Mouse (Mus musculus): ENCODE results near the gene Rbm6. TPM values are rescaled to one million over a fixed set of nuclear protein-coding genes. Genes with fewer than 3 reads are reported as not detected.

Gene Rbm6
- 48.3 and 48.8 TPM in 2 replicates for polyA plus RNA-seq (2015; fragmentation: Nextera tagmentation; extraction: Ambion mirVana)

DNA sequence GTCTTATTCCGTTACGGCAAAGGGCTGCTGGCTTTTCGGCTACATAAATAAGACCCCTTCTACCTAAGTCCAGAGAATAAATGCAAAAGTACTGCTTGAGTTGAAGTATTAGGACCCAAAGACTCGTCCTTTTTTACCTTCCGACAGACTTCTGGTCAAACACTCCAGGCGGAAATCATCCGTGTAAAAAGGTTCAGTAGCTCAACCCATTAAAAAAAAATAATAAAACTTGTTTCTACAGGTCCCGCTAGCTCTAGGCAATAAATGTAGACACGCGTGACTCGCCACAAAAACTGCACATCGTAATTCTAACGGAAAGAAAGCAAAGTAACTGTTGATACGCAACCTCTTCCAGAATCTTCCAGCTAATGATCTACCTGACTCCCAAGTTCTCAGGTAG lies at the start of gene Rbm6:
TSS of gene Rbm6 (minus strand) at position 101 of the 400 bp plus-strand sequence.
- Histone ChIP-seq H3K4me1 (ENCODE audit: control insufficient read depth, insufficient read depth, low read length) (peaks cover 15% of the 10 kb centered on the region), H3K9ac (ENCODE audit: low read length) (peak within 1 kb of the TSS; percentile 98), H3K27ac (ENCODE audit: low read length) (peak within 1 kb of the TSS; percentile 96), H3K27me3 (ENCODE audit: control insufficient read depth, insufficient read depth, low read length) (no peaks in the 10 kb centered on the region), H3K36me3 (ENCODE audit: control insufficient read depth, insufficient read depth) (no peaks in the 10 kb centered on the region), H3K4me3 (ENCODE audit: low read length) (peak within 1 kb of the TSS; percentile 95), H3K9me3 (replicated peaks; ENCODE audit: control insufficient read depth, low read length) (no peaks in the 10 kb centered on the region), H3K4me2 (ENCODE audit: low read depth, low read length) (peak within 1 kb of the TSS; percentile 92)
- ATAC-seq (replicated peaks; ENCODE audit: extremely low read depth, insufficient read depth, low FRiP score) = no peak
- 7% methylated on average over 14 of the region's 14 CpGs for WGBS

DNA sequence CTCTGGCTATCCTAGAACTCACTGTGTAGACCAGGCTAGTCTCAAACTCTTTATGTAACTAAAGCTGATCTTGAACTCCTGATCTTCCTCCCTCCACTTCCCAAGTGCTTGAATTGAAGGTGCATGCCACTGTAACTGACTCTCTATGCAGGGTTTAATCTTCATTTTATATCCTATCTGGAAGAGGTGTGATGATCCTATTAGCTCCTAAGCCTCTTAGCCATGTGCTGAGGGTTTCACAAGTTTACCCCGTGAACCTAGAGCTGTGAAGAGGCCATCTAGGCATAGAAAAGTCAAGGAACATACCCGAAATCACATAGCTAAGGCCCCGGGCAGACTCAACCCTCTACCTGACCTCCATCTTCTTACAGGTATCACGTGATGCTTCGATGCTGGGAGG lies 46.4 kb upstream of the Rbm6 start:
- ATAC-seq (replicated peaks; ENCODE audit: extremely low read depth, insufficient read depth, low FRiP score) = no peak
- H3K9me3 ChIP-seq (replicated peaks; ENCODE audit: control insufficient read depth, low read length) = no peaks in the 10 kb centered on the region
- H3K27me3 ChIP-seq (ENCODE audit: control insufficient read depth, insufficient read depth, low read length) = 0 out of 2 replicates have a peak, but pooled peaks cover 4% of the 10 kb centered on the region
- no peaks in the 10 kb centered on the region for H3K36me3 ChIP-seq (ENCODE audit: control insufficient read depth, insufficient read depth)
- 75% methylated on average over 5 of the region's 5 CpGs for WGBS
- no peak overlapping the region for H3K4me2 ChIP-seq (ENCODE audit: low read depth, low read length)
- no peak overlapping the region for H3K9ac ChIP-seq (ENCODE audit: low read length)
- peaks cover 9% of the 10 kb centered on the region for H3K4me1 ChIP-seq (ENCODE audit: control insufficient read depth, insufficient read depth, low read length)
- H3K27ac ChIP-seq (ENCODE audit: low read length) = no peak overlapping the region
- H3K4me3 ChIP-seq (ENCODE audit: low read length) = no peak overlapping the region

DNA sequence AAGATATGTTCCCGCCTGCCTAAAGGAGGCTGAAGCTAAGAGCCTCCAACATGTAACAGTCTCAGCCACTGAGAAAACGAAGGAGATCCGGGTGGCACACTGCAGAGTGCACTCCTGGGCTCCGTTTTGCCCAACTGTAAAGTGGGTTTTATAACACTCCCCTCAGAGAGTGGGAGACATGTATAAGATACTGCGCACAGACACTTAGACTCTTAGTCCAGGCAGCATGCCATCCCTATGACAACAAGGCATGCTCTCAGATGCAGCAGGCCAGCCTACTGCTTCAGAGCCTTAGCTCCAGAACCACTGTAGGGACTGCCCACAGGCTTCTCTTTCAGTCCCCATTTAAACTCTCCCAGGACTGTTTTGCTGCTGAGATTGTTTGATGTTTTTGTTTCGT lies 45.8 kb upstream of the Rbm6 start:
- Histone ChIP-seq H3K27me3 (ENCODE audit: control insufficient read depth, insufficient read depth, low read length) (0 out of 2 replicates have a peak, but pooled peaks cover 4% of the 10 kb centered on the region), H3K4me3 (ENCODE audit: low read length) (no peak overlapping the region), H3K4me2 (ENCODE audit: low read depth, low read length) (no peak overlapping the region), H3K9me3 (replicated peaks; ENCODE audit: control insufficient read depth, low read length) (no peaks in the 10 kb centered on the region), H3K36me3 (ENCODE audit: control insufficient read depth, insufficient read depth) (no peaks in the 10 kb centered on the region), H3K9ac (ENCODE audit: low read length) (no peak overlapping the region), H3K4me1 (ENCODE audit: control insufficient read depth, insufficient read depth, low read length) (peaks cover 3% of the 10 kb centered on the region), H3K27ac (ENCODE audit: low read length) (no peak overlapping the region)
- WGBS = 79% methylated on average over 6 of the region's 6 CpGs
- ATAC-seq (replicated peaks; ENCODE audit: extremely low read depth, insufficient read depth, low FRiP score) = no peak

DNA sequence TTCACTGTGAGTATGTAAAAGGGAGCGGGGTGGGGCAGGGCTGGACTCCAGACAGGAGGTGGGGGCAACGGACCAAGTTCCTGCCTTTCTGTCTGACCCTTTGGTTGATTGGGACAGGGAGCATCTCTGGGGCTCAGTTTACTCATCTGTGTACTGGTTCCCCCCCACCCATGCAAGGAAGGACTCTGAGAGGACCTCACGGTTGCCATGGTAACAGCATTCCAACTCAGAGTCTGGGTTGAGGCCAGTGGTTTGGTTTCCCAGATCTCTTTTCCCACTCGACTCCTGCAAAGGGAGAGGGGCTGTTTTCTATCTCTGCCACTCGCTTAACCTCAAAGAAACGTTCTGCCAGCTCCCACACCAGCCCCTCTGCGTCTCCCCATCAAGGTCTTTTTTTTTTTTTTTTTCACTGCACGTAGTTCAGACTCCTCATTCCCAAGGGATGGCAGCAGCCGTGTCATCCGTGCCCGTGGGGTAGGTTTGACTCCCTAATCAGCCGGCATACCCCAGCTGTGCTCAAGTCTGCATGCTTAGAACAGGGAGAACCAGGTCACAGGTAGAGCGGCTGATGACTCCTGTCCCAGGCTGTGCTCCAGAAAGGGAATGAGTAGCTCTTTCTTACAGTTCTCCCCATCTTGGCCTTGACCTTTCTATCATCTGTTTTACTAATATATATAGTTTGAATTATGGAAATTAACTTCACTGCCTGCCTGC lies 45.0 kb upstream of the Rbm6 start:
- no peak for ATAC-seq (replicated peaks; ENCODE audit: extremely low read depth, insufficient read depth, low FRiP score)
- Histone ChIP-seq H3K36me3 (ENCODE audit: control insufficient read depth, insufficient read depth) (no peaks in the 10 kb centered on the region), H3K9me3 (replicated peaks; ENCODE audit: control insufficient read depth, low read length) (no peaks in the 10 kb centered on the region), H3K9ac (ENCODE audit: low read length) (no peak overlapping the region), H3K4me1 (ENCODE audit: control insufficient read depth, insufficient read depth, low read length) (no peaks in the 10 kb centered on the region), H3K4me2 (ENCODE audit: low read depth, low read length) (no peak overlapping the region), H3K27me3 (ENCODE audit: control insufficient read depth, insufficient read depth, low read length) (0 out of 2 replicates have a peak, but pooled peaks cover 4% of the 10 kb centered on the region), H3K4me3 (ENCODE audit: low read length) (no peak overlapping the region), H3K27ac (ENCODE audit: low read length) (no peak overlapping the region)
- 28% methylated on average over 13 of the region's 13 CpGs for WGBS

DNA sequence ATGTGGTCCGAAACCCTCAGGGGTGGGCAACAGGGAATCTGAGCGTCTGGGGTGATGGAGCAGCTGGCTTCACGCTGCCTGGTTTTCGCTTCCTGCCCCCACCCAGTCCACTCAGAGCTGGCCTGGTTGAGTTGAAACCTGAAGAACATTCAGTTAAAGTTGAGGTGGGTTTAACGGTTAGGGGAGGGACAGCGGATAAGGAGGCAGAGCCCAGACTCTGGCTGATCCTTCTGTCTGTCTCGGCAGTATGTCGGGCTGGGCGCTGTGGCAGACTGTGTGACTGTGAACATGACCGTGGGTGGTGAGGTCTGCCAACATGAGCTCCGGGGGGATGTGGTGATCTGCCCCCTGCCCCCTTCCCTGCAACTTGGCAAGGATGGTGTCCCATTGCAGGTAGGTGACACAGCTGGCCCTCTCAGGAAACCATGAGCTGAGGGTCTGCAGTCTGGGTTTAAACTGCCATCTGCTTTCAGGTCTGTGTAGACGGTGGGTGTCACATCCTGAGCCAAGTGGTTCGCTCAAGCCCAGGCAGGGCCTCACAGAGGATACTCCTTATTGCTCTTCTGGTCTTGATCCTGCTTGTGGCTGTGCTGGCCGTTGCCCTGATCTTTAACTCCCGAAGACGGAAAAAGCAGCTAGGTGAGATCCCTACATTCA lies 41.9 kb upstream of the Rbm6 start:
- ATAC-seq (replicated peaks; ENCODE audit: extremely low read depth, insufficient read depth, low FRiP score) = no peak
- Histone ChIP-seq H3K4me2 (ENCODE audit: low read depth, low read length) (no peak overlapping the region), H3K4me3 (ENCODE audit: low read length) (no peak overlapping the region), H3K36me3 (ENCODE audit: control insufficient read depth, insufficient read depth) (no peaks in the 10 kb centered on the region), H3K4me1 (ENCODE audit: control insufficient read depth, insufficient read depth, low read length) (no peaks in the 10 kb centered on the region), H3K9me3 (replicated peaks; ENCODE audit: control insufficient read depth, low read length) (no peaks in the 10 kb centered on the region), H3K27ac (ENCODE audit: low read length) (no peak overlapping the region), H3K27me3 (ENCODE audit: control insufficient read depth, insufficient read depth, low read length) (0 out of 2 replicates have a peak, but pooled peaks cover 4% of the 10 kb centered on the region), H3K9ac (ENCODE audit: low read length) (no peak overlapping the region)
- 73% methylated on average over 16 of the region's 16 CpGs for WGBS

DNA sequence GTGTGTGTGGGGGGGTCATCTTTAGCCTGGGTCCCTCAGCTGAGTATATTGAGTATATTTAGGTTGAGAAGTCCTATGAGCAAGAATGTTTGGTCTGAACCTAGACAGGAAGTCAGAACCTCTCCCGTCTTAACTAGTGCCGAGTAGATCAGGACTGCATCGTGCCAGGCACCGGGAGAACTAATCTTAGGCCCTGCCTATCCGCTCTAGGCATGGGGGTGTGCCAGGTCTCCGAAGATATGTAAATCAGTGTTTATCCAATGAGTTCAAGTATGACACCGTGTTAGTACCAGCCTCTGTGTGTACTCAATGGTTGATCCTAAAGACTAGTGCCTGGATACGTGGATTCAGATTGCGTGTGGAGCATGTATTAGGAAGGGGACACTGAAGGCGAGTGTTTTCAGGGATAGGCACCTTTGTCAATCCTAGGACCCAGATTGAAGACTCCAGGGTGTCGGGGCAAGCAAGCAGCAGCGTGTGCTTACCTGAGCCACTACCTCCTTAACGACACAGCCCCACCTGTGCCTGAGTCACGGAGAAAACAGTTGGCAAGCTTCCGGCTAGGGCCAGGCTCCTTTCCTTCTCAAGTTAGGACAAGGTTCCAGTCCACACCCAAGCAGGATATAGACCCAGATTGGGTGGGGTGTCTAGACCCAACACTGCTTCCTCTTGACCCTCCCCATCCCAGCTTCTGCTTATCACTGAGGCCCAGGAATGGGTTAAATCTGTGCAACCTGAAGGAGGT lies 37.2 kb upstream of the Rbm6 start:
- H3K27ac ChIP-seq (ENCODE audit: low read length) = no peak overlapping the region
- H3K9ac ChIP-seq (ENCODE audit: low read length) = no peak overlapping the region
- H3K4me3 ChIP-seq (ENCODE audit: low read length) = no peak overlapping the region
- H3K27me3 ChIP-seq (ENCODE audit: control insufficient read depth, insufficient read depth, low read length) = no peaks in the 10 kb centered on the region; the same call in 1 of the 2 replicates
- H3K9me3 ChIP-seq (replicated peaks; ENCODE audit: control insufficient read depth, low read length) = no peaks in the 10 kb centered on the region
- H3K36me3 ChIP-seq (ENCODE audit: control insufficient read depth, insufficient read depth) = no peaks in the 10 kb centered on the region
- H3K4me2 ChIP-seq (ENCODE audit: low read depth, low read length) = no peak overlapping the region
- peaks cover 18% of the 10 kb centered on the region for H3K4me1 ChIP-seq (ENCODE audit: control insufficient read depth, insufficient read depth, low read length)
- no peak for ATAC-seq (replicated peaks; ENCODE audit: extremely low read depth, insufficient read depth, low FRiP score)
- WGBS = 75% methylated on average over 15 of the region's 15 CpGs

DNA sequence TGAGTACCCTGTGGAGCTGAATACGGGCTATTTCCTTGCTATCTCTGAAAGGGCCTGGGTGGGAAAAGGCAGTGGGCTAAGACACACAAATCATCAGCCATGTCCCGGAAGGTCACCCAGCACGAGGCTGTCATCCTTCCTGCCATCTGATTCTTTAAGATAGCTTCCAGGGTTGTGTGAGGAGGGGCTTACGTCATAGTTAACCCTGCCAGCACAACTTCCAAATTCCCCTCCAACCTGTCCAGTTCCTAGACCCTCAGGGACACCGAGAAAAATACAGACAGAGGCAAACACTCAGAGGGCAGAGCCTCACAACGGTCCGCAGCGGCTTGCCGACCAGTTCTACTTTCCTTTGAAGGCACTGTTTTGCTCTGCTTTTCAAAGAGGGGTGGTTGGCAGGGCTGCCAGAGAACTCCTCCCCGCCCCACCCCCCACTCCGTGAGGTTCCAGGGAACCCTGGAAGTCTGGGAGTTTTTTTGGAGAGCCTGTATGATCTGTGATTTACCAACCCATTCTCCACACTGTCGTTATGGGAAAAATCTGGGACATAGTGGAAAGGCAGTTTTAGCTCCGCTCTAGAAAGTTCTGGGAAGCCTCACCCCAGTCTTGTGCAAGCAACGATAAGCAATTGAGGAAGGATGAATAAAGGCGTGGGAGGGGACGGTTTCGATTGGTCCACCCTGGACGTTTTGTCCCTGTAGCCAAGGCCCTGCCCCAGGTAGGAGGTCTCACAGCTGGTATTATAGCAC lies 35.5 kb upstream of the Rbm6 start:
- Histone ChIP-seq H3K4me2 (ENCODE audit: low read depth, low read length) (peak overlapping the region; percentile 88), H3K9ac (ENCODE audit: low read length) (peak overlapping the region; percentile 50), H3K27ac (ENCODE audit: low read length) (peak overlapping the region; percentile 31), H3K27me3 (ENCODE audit: control insufficient read depth, insufficient read depth, low read length) (no peaks in the 10 kb centered on the region; the same call in 1 of the 2 replicates), H3K36me3 (ENCODE audit: control insufficient read depth, insufficient read depth) (no peaks in the 10 kb centered on the region), H3K4me3 (ENCODE audit: low read length) (peak overlapping the region; percentile 54), H3K9me3 (replicated peaks; ENCODE audit: control insufficient read depth, low read length) (no peaks in the 10 kb centered on the region), H3K4me1 (ENCODE audit: control insufficient read depth, insufficient read depth, low read length) (peaks cover 20% of the 10 kb centered on the region)
- WGBS = 39% methylated on average over 18 of the region's 18 CpGs
- ATAC-seq (replicated peaks; ENCODE audit: extremely low read depth, insufficient read depth, low FRiP score) = no peak

DNA sequence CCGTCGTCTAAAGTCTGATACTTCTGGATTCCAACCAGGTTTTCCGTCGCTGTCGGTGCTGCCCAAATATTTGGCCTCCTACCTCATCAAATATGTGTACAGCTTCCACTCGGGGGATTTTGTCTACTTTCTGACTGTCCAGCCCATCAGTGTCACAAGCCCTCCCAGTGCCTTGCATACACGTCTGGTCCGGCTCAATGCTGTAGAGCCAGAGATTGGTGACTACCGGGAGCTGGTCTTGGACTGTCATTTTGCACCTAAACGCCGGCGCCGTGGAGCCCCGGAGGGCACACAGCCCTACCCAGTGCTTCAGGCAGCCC lies 34.7 kb upstream of the Rbm6 start:
- ATAC-seq (replicated peaks; ENCODE audit: extremely low read depth, insufficient read depth, low FRiP score) = no peak

More for the DNA sequence above, 34.7 kb upstream of the Rbm6 start:
- H3K4me1 ChIP-seq (ENCODE audit: control insufficient read depth, insufficient read depth, low read length) = peaks cover 20% of the 10 kb centered on the region
- H3K9ac ChIP-seq (ENCODE audit: low read length) = peak overlapping the region; percentile 50
- H3K36me3 ChIP-seq (ENCODE audit: control insufficient read depth, insufficient read depth) = no peaks in the 10 kb centered on the region
- 70% methylated on average over 14 of the region's 14 CpGs for WGBS
- peak overlapping the region; percentile 13; the same call in 1 of the 2 replicates for H3K27ac ChIP-seq (ENCODE audit: low read length)
- no peaks in the 10 kb centered on the region; the same call in 1 of the 2 replicates for H3K27me3 ChIP-seq (ENCODE audit: control insufficient read depth, insufficient read depth, low read length)
- peak overlapping the region; percentile 54 for H3K4me3 ChIP-seq (ENCODE audit: low read length)
- H3K9me3 ChIP-seq (replicated peaks; ENCODE audit: control insufficient read depth, low read length) = no peaks in the 10 kb centered on the region
- peak overlapping the region; percentile 88 for H3K4me2 ChIP-seq (ENCODE audit: low read depth, low read length)
